Mouse (Mus musculus): ENCODE results near the gene Tcf15.
A peak's percentile ranks its signal among the peaks of the same experiment; 100 is the strongest.

Tcf15 gene

GRCm38 (mm10) chr2:152169377-152169776 lies 26.0 kb downstream of the Tcf15 start:
- no peak for ATAC-seq (ENCODE audit: low TSS enrichment)

- ATAC-seq (ENCODE audit: low TSS enrichment), result no peak
Measured at GRCm38 (mm10) chr2:152174861-152175260, 31.5 kb downstream of the Tcf15 start.

GRCm38 (mm10) chr2:152176659-152177058 lies 33.3 kb downstream of the Tcf15 start:
- ATAC-seq (ENCODE audit: low TSS enrichment), result no peak

- no peak for ATAC-seq (ENCODE audit: low TSS enrichment)
Measured at GRCm38 (mm10) chr2:152177162-152177805, 33.9 kb downstream of the Tcf15 start.

GRCm38 (mm10) chr2:152177806-152178170 lies 34.4 kb downstream of the Tcf15 start:
- ATAC-seq (ENCODE audit: low TSS enrichment), result no peak

GRCm38 (mm10) chr2:152178345-152178744 lies 35.0 kb downstream of the Tcf15 start:
- no peak for ATAC-seq (ENCODE audit: low TSS enrichment)

- no peak for ATAC-seq (ENCODE audit: low TSS enrichment)
Measured at GRCm38 (mm10) chr2:152179301-152179700, 35.9 kb downstream of the Tcf15 start.

- no peak for ATAC-seq (ENCODE audit: low TSS enrichment)
Measured at GRCm38 (mm10) chr2:152180323-152180722, 37.0 kb downstream of the Tcf15 start.

- no peak for ATAC-seq (ENCODE audit: low TSS enrichment)
Measured at GRCm38 (mm10) chr2:152187132-152187531, 43.8 kb downstream of the Tcf15 start.

GRCm38 (mm10) chr2:152189213-152189612 lies 45.9 kb downstream of the Tcf15 start:
- ATAC-seq (ENCODE audit: low TSS enrichment), result no peak

GRCm38 (mm10) chr2:152189640-152190039 lies 46.3 kb downstream of the Tcf15 start:
- no peak for ATAC-seq (ENCODE audit: low TSS enrichment)

- no peak for ATAC-seq (ENCODE audit: low TSS enrichment)
Measured at GRCm38 (mm10) chr2:152190161-152190560, 46.8 kb downstream of the Tcf15 start.

- no peak for ATAC-seq (ENCODE audit: low TSS enrichment)
Measured at GRCm38 (mm10) chr2:152192591-152193345, 49.4 kb downstream of the Tcf15 start.

GRCm38 (mm10) chr2:152193346-152193710 lies 50.0 kb downstream of the Tcf15 start:
- no peak for ATAC-seq (ENCODE audit: low TSS enrichment)

GRCm38 (mm10) chr2:152194586-152194985 lies 51.2 kb downstream of the Tcf15 start:
- ATAC-seq (ENCODE audit: low TSS enrichment), result no peak

- ATAC-seq (ENCODE audit: low TSS enrichment), result peak; percentile 67; the same call in 1 of the 2 replicates
Measured at GRCm38 (mm10) chr2:152196896-152197295, 53.5 kb downstream of the Tcf15 start.

GRCm38 (mm10) chr2:152197301-152197712 lies 53.9 kb downstream of the Tcf15 start:
- ATAC-seq (ENCODE audit: low TSS enrichment), result peak; percentile 96
